Mouse (Mus musculus): Measurements from ENCODE around the gene Robo2. TPM values are rescaled to one million over a fixed set of nuclear protein-coding genes. Genes with fewer than 3 reads are reported as not detected.

The Robo2 gene
- polyA plus RNA-seq, 2 experiments = 2.5 to 3.4 TPM

DNA sequence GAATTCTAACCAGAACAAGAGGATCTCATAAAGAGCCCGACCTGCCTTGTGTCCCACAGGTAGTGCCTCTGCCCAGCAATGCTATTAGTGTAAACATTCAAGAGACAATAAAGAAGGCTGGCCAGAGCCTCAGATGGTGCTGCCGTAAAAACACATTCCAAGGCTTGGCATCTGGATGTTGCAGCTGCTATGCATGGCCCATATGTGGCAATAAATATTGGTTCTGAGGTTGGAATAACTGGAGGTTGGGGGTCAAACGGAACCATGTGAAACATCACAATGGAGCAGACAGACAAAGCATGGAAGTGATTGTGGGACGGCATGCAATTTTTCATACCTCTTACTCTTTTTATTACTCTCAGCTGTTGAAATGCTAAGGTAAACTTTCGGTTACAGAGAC, 189.1 kb downstream of the Robo2 start:
- no peak overlapping the region for H3K4me2 ChIP-seq (ENCODE audit: low read depth)
- 43% methylated on average over 5 of the region's 5 CpGs for WGBS (ENCODE audit: insufficient replicate concordance)

DNA sequence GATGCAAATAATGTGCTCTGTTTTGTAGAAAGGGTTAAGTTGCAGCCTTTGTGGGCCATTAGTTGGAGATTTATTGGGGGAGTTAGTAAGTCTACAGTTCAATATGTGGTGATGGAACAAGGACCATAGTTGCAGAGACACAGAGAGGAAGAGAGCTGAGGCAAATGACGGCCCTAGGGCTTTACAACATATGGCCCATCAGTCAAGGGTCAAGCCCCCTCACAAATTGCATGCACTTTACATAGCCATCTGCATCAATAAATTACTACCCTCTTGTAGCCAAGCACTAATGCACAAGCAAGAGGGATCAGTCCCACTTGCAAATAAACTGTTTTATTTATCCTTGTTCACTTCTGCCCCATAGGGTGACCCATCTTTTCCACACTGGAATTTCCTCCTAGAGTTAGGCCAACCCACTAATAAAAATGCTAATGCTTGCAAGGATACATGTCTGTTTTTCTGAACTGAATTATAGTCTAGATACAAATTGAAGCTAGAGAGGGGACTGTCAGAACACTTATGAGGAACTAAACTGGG, 194.7 kb downstream of the Robo2 start:
- H3K4me2 ChIP-seq (ENCODE audit: low read depth) = no peak overlapping the region
- ATAC-seq (ENCODE audit: insufficient read depth) (no peak), DNase-seq (ENCODE audit: low read depth in 3 of 3, low spot score in 3 of 3) (no peak)
- H3K36me3 ChIP-seq (replicated peaks; ENCODE audit: control insufficient read depth, insufficient read depth, low read depth) = no peaks in the 10 kb centered on the region
- TF ChIP-seq EP300 (IDR thresholded peaks at IDR 0.05; ENCODE audit: low read depth) = no peak
- no peak for TF ChIP-seq CTCF (IDR thresholded peaks at IDR 0.05; ENCODE audit: low read depth)
- WGBS (ENCODE audit: insufficient replicate concordance) = 43% methylated on average over 1 of the region's 1 CpGs
- H3K27me3 ChIP-seq (ENCODE audit: control insufficient read depth, insufficient read depth, low read length) = no peaks in the 10 kb centered on the region
- no peak overlapping the region for H3K9ac ChIP-seq (replicated peaks)
- H3K9me3 ChIP-seq (ENCODE audit: control insufficient read depth, low read length) = no peaks in the 10 kb centered on the region
- H3K27ac ChIP-seq = no peak overlapping the region
- H3K4me3 ChIP-seq (ENCODE audit: insufficient read depth in 1 of 2, low read depth in 2 of 2, low read length in 2 of 2) = no peak overlapping the region
- H3K4me1 ChIP-seq (replicated peaks; ENCODE audit: control insufficient read depth in 2 of 2, insufficient read depth in 2 of 2, low read length in 1 of 2) = no peaks in the 10 kb centered on the region

More for the DNA sequence above, 189.1 kb downstream of the Robo2 start:
- H3K4me1 ChIP-seq (replicated peaks; ENCODE audit: control insufficient read depth in 2 of 2, insufficient read depth in 2 of 2, low read length in 1 of 2) = no peaks in the 10 kb centered on the region
- H3K27me3 ChIP-seq (ENCODE audit: control insufficient read depth, insufficient read depth, low read length) = no peaks in the 10 kb centered on the region
- TF ChIP-seq EP300 (IDR thresholded peaks at IDR 0.05; ENCODE audit: low read depth) (no peak), CTCF (IDR thresholded peaks at IDR 0.05; ENCODE audit: low read depth) (no peak)
- no peak overlapping the region for H3K4me3 ChIP-seq (ENCODE audit: insufficient read depth in 1 of 2, low read depth in 2 of 2, low read length in 2 of 2)
- ATAC-seq (ENCODE audit: insufficient read depth) (no peak), DNase-seq (ENCODE audit: low read depth in 3 of 3, low spot score in 3 of 3) (no peak)
- no peak overlapping the region for H3K9ac ChIP-seq (replicated peaks)
- no peak overlapping the region for H3K27ac ChIP-seq
- no peaks in the 10 kb centered on the region for H3K9me3 ChIP-seq (ENCODE audit: control insufficient read depth, low read length)
- no peaks in the 10 kb centered on the region for H3K36me3 ChIP-seq (replicated peaks; ENCODE audit: control insufficient read depth, insufficient read depth, low read depth)

DNA sequence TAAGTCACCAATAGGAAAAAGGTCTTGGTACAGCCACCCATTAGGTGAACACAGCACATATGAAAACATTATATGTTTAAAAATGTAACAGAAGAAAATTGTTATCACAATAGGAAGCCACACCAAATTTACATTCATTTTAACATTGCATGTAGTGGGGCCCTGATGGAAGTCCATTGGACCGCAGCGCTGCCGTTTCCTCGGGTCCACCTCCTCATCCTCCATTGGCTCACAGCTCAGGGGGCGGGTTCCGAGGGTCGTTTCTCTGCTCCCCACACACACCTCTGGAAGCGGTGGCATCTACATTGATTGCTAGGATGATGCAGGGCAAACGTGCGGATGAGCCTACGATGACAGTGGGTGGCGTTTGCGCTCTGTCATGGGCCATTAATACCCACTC, 195.8 kb downstream of the Robo2 start:
- TF ChIP-seq CTCF (IDR thresholded peaks at IDR 0.05; ENCODE audit: low read depth) (no peak), EP300 (IDR thresholded peaks at IDR 0.05; ENCODE audit: low read depth) (no peak)
- no peak overlapping the region for H3K27ac ChIP-seq
- H3K4me3 ChIP-seq (ENCODE audit: insufficient read depth in 1 of 2, low read depth in 2 of 2, low read length in 2 of 2) = no peak overlapping the region
- no peaks in the 10 kb centered on the region for H3K36me3 ChIP-seq (replicated peaks; ENCODE audit: control insufficient read depth, insufficient read depth, low read depth)
- H3K9me3 ChIP-seq (ENCODE audit: control insufficient read depth, low read length) = no peaks in the 10 kb centered on the region
- 85% methylated on average over 13 of the region's 13 CpGs for WGBS (ENCODE audit: insufficient replicate concordance)
- H3K27me3 ChIP-seq (ENCODE audit: control insufficient read depth, insufficient read depth, low read length) = no peaks in the 10 kb centered on the region
- DNase-seq (ENCODE audit: low read depth in 3 of 3, low spot score in 3 of 3) (no peak), ATAC-seq (ENCODE audit: insufficient read depth) (no peak)
- H3K4me1 ChIP-seq (replicated peaks; ENCODE audit: control insufficient read depth in 2 of 2, insufficient read depth in 2 of 2, low read length in 1 of 2) = no peaks in the 10 kb centered on the region
- no peak overlapping the region for H3K4me2 ChIP-seq (ENCODE audit: low read depth)
- H3K9ac ChIP-seq (replicated peaks) = no peak overlapping the region

DNA sequence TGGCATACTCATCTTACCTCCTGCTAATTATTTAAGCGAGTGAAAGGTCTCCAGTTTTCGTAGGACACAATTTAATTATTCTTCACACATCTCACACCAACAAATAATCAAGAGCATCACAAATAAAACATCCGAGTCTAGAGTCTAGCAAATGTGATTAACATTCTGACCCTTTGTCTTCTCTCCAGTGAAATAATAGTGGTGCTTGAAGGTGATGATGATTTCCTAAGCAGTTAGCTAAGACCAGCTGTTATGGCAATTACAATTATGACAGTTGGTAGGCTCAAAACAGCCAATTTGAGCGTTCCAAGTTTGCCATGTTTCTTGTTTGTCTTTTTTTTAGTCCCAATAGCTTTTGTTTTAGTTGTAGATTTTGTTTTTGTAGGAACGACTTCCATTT, 210.9 kb downstream of the Robo2 start:
- H3K9me3 ChIP-seq (ENCODE audit: control insufficient read depth, low read length) = no peaks in the 10 kb centered on the region
- H3K27ac ChIP-seq = no peak overlapping the region
- no peaks in the 10 kb centered on the region for H3K4me1 ChIP-seq (replicated peaks; ENCODE audit: control insufficient read depth in 2 of 2, insufficient read depth in 2 of 2, low read length in 1 of 2)
- H3K4me3 ChIP-seq (ENCODE audit: insufficient read depth in 1 of 2, low read depth in 2 of 2, low read length in 2 of 2) = no peak overlapping the region
- ATAC-seq (ENCODE audit: insufficient read depth) = no peak
- H3K9ac ChIP-seq (replicated peaks) = no peak overlapping the region
- no peaks in the 10 kb centered on the region for H3K36me3 ChIP-seq (replicated peaks; ENCODE audit: control insufficient read depth, insufficient read depth, low read depth)
- TF ChIP-seq CTCF (IDR thresholded peaks at IDR 0.05; ENCODE audit: low read depth) (no peak), EP300 (IDR thresholded peaks at IDR 0.05; ENCODE audit: low read depth) (no peak)
- H3K27me3 ChIP-seq (ENCODE audit: control insufficient read depth, insufficient read depth, low read length) = no peaks in the 10 kb centered on the region
- no peak for DNase-seq (ENCODE audit: low read depth in 3 of 3, low spot score in 3 of 3)
- 58% methylated on average over 5 of the region's 5 CpGs for WGBS (ENCODE audit: insufficient replicate concordance)
- H3K4me2 ChIP-seq (ENCODE audit: low read depth) = no peak overlapping the region

DNA sequence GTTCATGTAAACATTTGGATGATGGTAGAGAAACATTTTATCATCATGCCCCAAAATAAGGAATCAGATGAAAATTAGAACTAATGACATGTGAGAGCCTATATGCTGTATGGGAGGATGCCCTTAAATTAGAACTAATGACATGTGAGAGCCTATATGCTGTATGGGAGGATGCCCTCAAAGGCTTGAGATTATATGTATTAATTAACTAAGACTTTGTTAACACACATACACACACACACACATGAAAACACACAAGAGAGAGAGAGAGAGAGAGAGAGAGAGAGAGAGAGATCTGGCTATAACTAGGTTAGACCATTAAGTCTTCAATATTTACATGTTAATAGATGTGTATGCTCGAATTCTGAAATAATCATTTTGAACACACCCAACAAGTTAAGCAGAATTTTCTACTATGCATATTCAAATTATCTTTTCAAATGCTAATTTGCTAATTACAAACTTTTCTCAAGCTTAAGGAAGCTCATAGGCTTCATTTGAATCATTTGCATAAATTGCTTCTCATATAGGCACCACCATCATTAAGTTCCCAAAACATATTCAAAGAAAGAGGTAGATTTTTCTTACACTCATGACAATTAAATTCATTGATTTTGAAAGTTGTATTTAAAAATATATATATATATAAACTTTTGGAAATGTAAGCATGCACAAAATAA, 211.5 kb downstream of the Robo2 start:
- no peak for ATAC-seq (ENCODE audit: insufficient read depth)
- DNase-seq (ENCODE audit: low read depth in 3 of 3, low spot score in 3 of 3) = no peak
- Histone ChIP-seq H3K4me1 (replicated peaks; ENCODE audit: control insufficient read depth in 2 of 2, insufficient read depth in 2 of 2, low read length in 1 of 2) (no peaks in the 10 kb centered on the region), H3K27ac (no peak overlapping the region), H3K9ac (replicated peaks) (no peak overlapping the region), H3K36me3 (replicated peaks; ENCODE audit: control insufficient read depth, insufficient read depth, low read depth) (no peaks in the 10 kb centered on the region), H3K27me3 (ENCODE audit: control insufficient read depth, insufficient read depth, low read length) (no peaks in the 10 kb centered on the region), H3K9me3 (ENCODE audit: control insufficient read depth, low read length) (no peaks in the 10 kb centered on the region), H3K4me2 (ENCODE audit: low read depth) (no peak overlapping the region), H3K4me3 (ENCODE audit: insufficient read depth in 1 of 2, low read depth in 2 of 2, low read length in 2 of 2) (no peak overlapping the region)
- TF ChIP-seq EP300 (IDR thresholded peaks at IDR 0.05; ENCODE audit: low read depth) = no peak
- TF ChIP-seq CTCF (IDR thresholded peaks at IDR 0.05; ENCODE audit: low read depth) = no peak
- 44% methylated on average over 1 of the region's 1 CpGs for WGBS (ENCODE audit: insufficient replicate concordance)

Measured in liver, embryonic 14.5 days (tissue).